Mouse (Mus musculus) neural tube, embryonic 11.5 days (tissue): Measurements from ENCODE around the gene Prom2. TPM values are rescaled to one million over a fixed set of nuclear protein-coding genes. Genes with fewer than 3 reads are reported as not detected.

ENCODE experiments used
- ATAC-seq: fragments of 200-750 bp; cut with Nextera tagmentation; 2 replicates; pipeline ENCODE4 v1.8.0; 2017; ENCODE audit warnings: moderate number of reproducible peaks, mild to moderate bottlenecking, moderate TSS enrichment, moderate library complexity; ENCODE audit not compliant: insufficient read depth, low FRiP score, low TSS enrichment
- DNase-seq: peaks from one replicate; pipeline ENCODE4 v3.0.0-alpha.2; 2015; ENCODE audit warnings: low spot score
- H3K27ac ChIP-seq: fragments of 300-500 bp; sonication (generic); 2 replicates; pipeline ENCODE4 v1.5.1; 2014; ENCODE audit warnings: low read depth, mild to moderate bottlenecking, low read length
- H3K27me3 ChIP-seq: fragments of 300-500 bp; sonication (generic); 2 replicates; pipeline ENCODE4 v1.6.1; 2014; ENCODE audit warnings: mild to moderate bottlenecking, low read length, mixed read lengths; ENCODE audit not compliant: control insufficient read depth, insufficient read depth
- H3K36me3 ChIP-seq: fragments of 300-500 bp; sonication (generic); 2 replicates; pipeline ENCODE4 v1.6.1; 2014; ENCODE audit warnings: mild to moderate bottlenecking, low read length, moderate library complexity, mixed read lengths; ENCODE audit not compliant: control insufficient read depth, insufficient read depth
- H3K4me1 ChIP-seq: fragments of 300-500 bp; sonication (generic); 2 replicates; pipeline ENCODE4 v1.6.1; 2014; ENCODE audit warnings: low read length, mixed read lengths; ENCODE audit not compliant: control insufficient read depth, insufficient read depth
- H3K4me2 ChIP-seq: fragments of 300-500 bp; sonication (generic); 2 replicates; pipeline ENCODE4 v1.6.1; 2014; ENCODE audit warnings: low read depth, mild to moderate bottlenecking, moderate library complexity
- H3K4me3 ChIP-seq: fragments of 300-500 bp; sonication (generic); 2 replicates; pipeline ENCODE4 v1.5.1; 2014; ENCODE audit warnings: low read depth, low read length
- H3K9ac ChIP-seq: fragments of 300-500 bp; sonication (generic); 2 replicates; pipeline ENCODE4 v1.6.1; 2014; ENCODE audit warnings: mild to moderate bottlenecking, low read length
- H3K9me3 ChIP-seq: fragments of 300-500 bp; sonication (generic); 2 replicates; pipeline ENCODE4 v1.6.1; 2016; ENCODE audit warnings: low read length; ENCODE audit not compliant: control insufficient read depth
- WGBS: fragments of 180-500 bp; shearing (Covaris S2); extraction: QIAGEN DNeasy Blood & Tissue Kit; methylation state at CpG from one replicate; pipeline ENCODE4 v1.1.7; 2014; 5-methylcytosine and 5-hydroxymethylcytosine counted together
- polyA plus RNA-seq: library from polyadenylated mRNA; unstranded; fragments of >200 nt; fragmentation: Nextera tagmentation; extraction: Ambion mirVana; gene quantifications from 2 replicates; pipeline ENCODE4 v1.2.1, GENCODE M21; 2014

The Prom2 gene
- 0.62 and 0.89 TPM in 2 replicates for polyA plus RNA-seq

GRCm38 (mm10) chr2:127541185-127541584, at the start of gene Prom2:
TSS of gene Prom2 (minus strand) at chr2:127541467.
- peaks cover 40% of the 10 kb centered on the region for H3K27me3 ChIP-seq
- DNase-seq (no peak), ATAC-seq (no peak)
- peak within 1 kb of the TSS; percentile 13; the same call in 1 of the 2 replicates for H3K4me3 ChIP-seq
- no peaks in the 10 kb centered on the region for H3K9me3 ChIP-seq
- no peaks in the 10 kb centered on the region for H3K36me3 ChIP-seq
- WGBS = 4% methylated on average over 29 of the region's 29 CpGs
- no peak within 1 kb of the TSS for H3K27ac ChIP-seq
- H3K9ac ChIP-seq = no peak within 1 kb of the TSS
- 0 out of 2 replicates have a peak within 1 kb of the TSS, but pooled peaks have one; percentile 21 for H3K4me2 ChIP-seq
- H3K4me1 ChIP-seq = no peaks in the 10 kb centered on the region

GRCm38 (mm10) chr2:127590840-127591239, 49.6 kb upstream of the Prom2 start:
- Histone ChIP-seq H3K36me3 (0 out of 2 replicates have a peak, but pooled peaks cover 2% of the 10 kb centered on the region), H3K27me3 (no peaks in the 10 kb centered on the region), H3K4me2 (no peak overlapping the region), H3K27ac (no peak overlapping the region), H3K4me3 (no peak overlapping the region), H3K9me3 (no peaks in the 10 kb centered on the region), H3K4me1 (0 out of 2 replicates have a peak, but pooled peaks cover 6% of the 10 kb centered on the region), H3K9ac (no peak overlapping the region)
- DNase-seq (no peak), ATAC-seq (no peak)
- WGBS = 76% methylated on average over 4 of the region's 4 CpGs

GRCm38 (mm10) chr2:127590204-127590603, 48.9 kb upstream of the Prom2 start:
- Histone ChIP-seq H3K4me2 (no peak overlapping the region), H3K9ac (no peak overlapping the region), H3K4me3 (no peak overlapping the region), H3K4me1 (0 out of 2 replicates have a peak, but pooled peaks cover 6% of the 10 kb centered on the region), H3K9me3 (no peaks in the 10 kb centered on the region), H3K27me3 (no peaks in the 10 kb centered on the region), H3K36me3 (0 out of 2 replicates have a peak, but pooled peaks cover under 1% of the 10 kb centered on the region), H3K27ac (no peak overlapping the region)
- DNase-seq (no peak), ATAC-seq (no peak)
- 85% methylated on average over 15 of the region's 15 CpGs for WGBS

- ATAC-seq (no peak), DNase-seq (no peak)
- Histone ChIP-seq H3K4me3 (no peak overlapping the region), H3K27me3 (no peaks in the 10 kb centered on the region), H3K36me3 (no peaks in the 10 kb centered on the region), H3K27ac (no peak overlapping the region), H3K4me1 (0 out of 2 replicates have a peak, but pooled peaks cover 6% of the 10 kb centered on the region), H3K9ac (no peak overlapping the region), H3K9me3 (no peaks in the 10 kb centered on the region), H3K4me2 (no peak overlapping the region)
- WGBS = 92% methylated on average over 9 of the region's 9 CpGs
These were observed 47.6 kb upstream of the Prom2 start for GRCm38 (mm10) chr2:127588897-127589296.

- DNase-seq (no peak), ATAC-seq (no peak)
- under 1% methylated on average over 22 of the region's 22 CpGs for WGBS
- H3K36me3 ChIP-seq = no peaks in the 10 kb centered on the region
- H3K4me1 ChIP-seq = 0 out of 2 replicates have a peak, but pooled peaks cover 6% of the 10 kb centered on the region
- no peaks in the 10 kb centered on the region for H3K9me3 ChIP-seq
- no peak overlapping the region for H3K27ac ChIP-seq
- H3K27me3 ChIP-seq = no peaks in the 10 kb centered on the region
- H3K4me3 ChIP-seq = peak overlapping the region; percentile 56
- H3K4me2 ChIP-seq = peak overlapping the region; percentile 62
- H3K9ac ChIP-seq = peak overlapping the region; percentile 88
These were observed 46.2 kb upstream of the Prom2 start for GRCm38 (mm10) chr2:127587514-127587844.

- no peaks in the 10 kb centered on the region for H3K27me3 ChIP-seq
- peak; percentile 91 for DNase-seq
- 0 out of 2 replicates have a peak, but pooled peaks cover 6% of the 10 kb centered on the region for H3K4me1 ChIP-seq
- H3K4me2 ChIP-seq = peak within 1 kb of the TSS; percentile 62
- WGBS = 6% methylated on average over 37 of the region's 39 CpGs
- no peaks in the 10 kb centered on the region for H3K36me3 ChIP-seq
- H3K27ac ChIP-seq = peak within 1 kb of the TSS; percentile 69
- no peaks in the 10 kb centered on the region for H3K9me3 ChIP-seq
- peak; percentile 83 for ATAC-seq
- H3K4me3 ChIP-seq = peak within 1 kb of the TSS; percentile 56
- H3K9ac ChIP-seq = peak within 1 kb of the TSS; percentile 88
These were observed 45.6 kb upstream of the Prom2 start, which contains the start of the genes Zfp661 and Mrps5 for GRCm38 (mm10) chr2:127586694-127587513. TSS of gene Zfp661 (minus strand) at chr2:127587094. TSS of gene Mrps5 (plus strand) at chr2:127587222.

- H3K9me3 ChIP-seq = no peaks in the 10 kb centered on the region
- WGBS = under 1% methylated on average over 24 of the region's 24 CpGs
- peak overlapping the region; percentile 52 for H3K4me3 ChIP-seq
- H3K9ac ChIP-seq = peak overlapping the region; percentile 61
- H3K27ac ChIP-seq = no peak overlapping the region
- H3K27me3 ChIP-seq = no peaks in the 10 kb centered on the region
- DNase-seq (peak; percentile 92), ATAC-seq (peak; percentile 81)
- H3K36me3 ChIP-seq = 0 out of 2 replicates have a peak, but pooled peaks cover 3% of the 10 kb centered on the region
- 0 out of 2 replicates have a peak, but pooled peaks cover 6% of the 10 kb centered on the region for H3K4me1 ChIP-seq
- H3K4me2 ChIP-seq = peak overlapping the region; percentile 55
These were observed 43.2 kb upstream of the Prom2 start for GRCm38 (mm10) chr2:127584436-127584858.

- Histone ChIP-seq H3K36me3 (peaks cover 4% of the 10 kb centered on the region; the same call in 1 of the 2 replicates), H3K27me3 (no peaks in the 10 kb centered on the region), H3K4me1 (no peaks in the 10 kb centered on the region), H3K9me3 (no peaks in the 10 kb centered on the region), H3K27ac (no peak overlapping the region), H3K4me3 (no peak overlapping the region), H3K9ac (no peak overlapping the region), H3K4me2 (no peak overlapping the region)
- WGBS = 79% methylated on average over 1 of the region's 1 CpGs
- no peak for ATAC-seq
- no peak for DNase-seq
These were observed 32.1 kb upstream of the Prom2 start for GRCm38 (mm10) chr2:127573322-127573721.
